Mouse (Mus musculus) megakaryocyte, embryonic 14.5 days (primary cell): Measurements from ENCODE around the gene Srp54c. TPM values are rescaled to one million over a fixed set of nuclear protein-coding genes. Genes with fewer than 3 reads are reported as not detected.
A peak's percentile ranks its signal among the peaks of the same experiment; 100 is the strongest.
"Not testable (repeated sequence)": the region's sequence is repeated elsewhere in the genome, so short reads cannot be mapped to it uniquely, and the experiment has no call there.

Experiments
- H3K27me3 ChIP-seq: replicated peaks from 2 replicates; pipeline ENCODE3; 2012; ENCODE audit warnings: inconsistent platforms
- H3K36me3 ChIP-seq: replicated peaks from 2 replicates; pipeline ENCODE3; 2012; ENCODE audit warnings: low read length, inconsistent platforms, mixed read lengths
- H3K4me1 ChIP-seq: 2 replicates; pipeline ENCODE4 v1.6.1; 2012; ENCODE audit warnings: inconsistent platforms
- H3K4me3 ChIP-seq: replicated peaks from 2 replicates; pipeline ENCODE3; 2012; ENCODE audit warnings: moderate library complexity, mild to moderate bottlenecking, inconsistent platforms
- H3K9me3 ChIP-seq: 2 replicates; pipeline ENCODE4 v1.6.1; 2012; ENCODE audit warnings: inconsistent platforms
- FLI1 ChIP-seq: IDR thresholded peaks from 2 replicates; pipeline ENCODE4 v1.6.1; 2012; ENCODE audit warnings: low read length, inconsistent platforms, mixed read lengths
- GATA1 ChIP-seq: IDR thresholded peaks from 3 replicates; pipeline ENCODE4 v1.6.1; 2012; ENCODE audit warnings: mixed read lengths, low read length, inconsistent platforms, borderline replicate concordance
- polyA plus RNA-seq: library from polyadenylated mRNA; stranded (reverse); fragments of >175 nt; gene quantifications from 2 replicates; pipeline ENCODE4 v1.2.3, GENCODE M21; 2012; ENCODE audit warnings: low replicate concordance; ENCODE audit not compliant: insufficient read depth

The Srp54c gene
- 1.3 and 1.5 TPM in 2 replicates for polyA plus RNA-seq

DNA sequence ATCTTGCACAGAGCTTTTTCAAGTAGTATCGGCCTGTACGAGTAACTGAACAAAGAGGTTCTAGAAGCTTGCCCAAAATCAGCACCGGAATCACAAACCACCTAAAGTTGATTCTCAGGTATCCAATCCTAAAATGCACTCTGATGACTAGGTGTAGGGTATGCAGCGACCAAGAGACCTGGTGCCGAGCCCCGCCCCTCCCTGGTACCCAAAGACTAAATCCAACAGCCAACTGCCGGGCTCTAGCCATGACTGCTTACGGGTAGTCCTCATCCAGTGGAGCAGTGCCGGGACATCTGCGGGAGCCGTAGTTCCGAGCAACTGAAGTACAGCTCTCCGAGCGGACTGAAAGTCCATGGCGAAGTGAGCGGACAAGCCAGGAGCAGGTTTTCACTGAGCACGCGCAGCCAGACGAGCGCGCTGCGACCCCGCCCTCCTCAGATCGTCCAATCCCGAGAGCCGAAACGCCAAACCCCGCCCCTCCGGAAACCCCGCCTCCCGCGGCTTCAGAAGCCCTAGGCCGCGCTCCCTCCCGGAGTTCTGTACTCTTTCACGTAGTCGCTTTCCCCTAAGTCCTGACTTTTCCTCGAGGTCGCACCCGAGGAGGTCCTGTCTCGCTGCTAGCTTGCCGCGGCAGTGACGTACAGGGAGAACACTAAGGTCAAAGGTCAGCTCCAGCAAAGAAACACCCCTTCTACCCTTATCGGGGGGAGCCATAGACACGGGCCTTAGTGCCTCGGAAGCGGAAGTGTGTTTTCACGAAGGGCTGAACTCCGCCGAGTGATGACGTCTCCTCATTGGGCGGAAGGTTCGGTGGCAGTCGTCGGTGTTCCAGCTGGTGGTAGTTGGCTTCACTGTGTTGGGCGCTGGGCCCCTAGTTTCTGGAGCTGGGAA is at the start of gene Srp54c:
Gene Srp54c, plus strand, starts transcription at position 543 of the 894 bp plus-strand sequence.
- H3K36me3 ChIP-seq, H3K4me1 ChIP-seq, H3K9me3 ChIP-seq, H3K27me3 ChIP-seq: not testable (repeated sequence)
- peak within 1 kb of the TSS; percentile 90 for H3K4me3 ChIP-seq

DNA sequence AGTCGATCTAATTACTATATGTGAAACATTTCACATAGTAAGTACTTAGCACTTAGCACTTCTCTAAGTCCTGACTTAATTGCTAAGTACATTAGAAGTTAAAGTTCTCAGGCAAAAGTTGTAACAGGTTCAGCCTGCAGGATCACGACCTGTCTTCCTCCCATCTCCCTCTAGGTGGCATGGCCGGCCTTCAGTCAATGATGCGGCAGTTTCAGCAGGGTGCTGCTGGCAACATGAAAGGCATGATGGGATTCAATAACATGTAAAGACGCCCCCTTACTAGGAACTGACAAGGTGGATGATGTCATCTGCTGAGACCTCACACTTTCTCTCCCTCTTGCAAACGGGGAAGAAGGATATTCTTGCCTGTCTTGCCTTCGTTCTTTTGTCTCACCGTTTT is 42.3 kb upstream of the Srp54c start:
- not testable (repeated sequence) for H3K36me3 ChIP-seq, H3K9me3 ChIP-seq, H3K27me3 ChIP-seq, H3K4me1 ChIP-seq, H3K4me3 ChIP-seq

DNA sequence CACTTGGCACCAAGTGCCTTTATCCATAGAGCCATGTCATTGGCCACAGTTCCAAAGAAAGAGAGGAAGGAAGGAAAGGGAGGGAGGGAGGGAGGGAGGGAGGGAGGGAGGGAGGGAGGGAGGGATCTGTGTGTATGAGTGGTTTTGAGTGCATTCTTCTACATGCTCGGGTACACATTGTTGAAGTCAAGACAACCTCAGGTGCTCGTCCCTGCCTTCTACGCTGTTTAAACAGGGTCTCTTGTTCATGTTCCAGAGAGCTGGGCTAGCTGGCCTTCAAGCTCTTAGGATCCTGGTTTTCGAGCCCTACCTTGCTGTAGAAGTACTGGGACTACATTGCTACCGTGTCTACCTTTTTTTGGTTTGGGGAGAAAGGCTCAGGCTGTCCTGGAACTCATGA is 40.8 kb upstream of the Srp54c start:
- not testable (repeated sequence) for H3K4me1 ChIP-seq, H3K9me3 ChIP-seq, H3K27me3 ChIP-seq, H3K4me3 ChIP-seq, H3K36me3 ChIP-seq

DNA sequence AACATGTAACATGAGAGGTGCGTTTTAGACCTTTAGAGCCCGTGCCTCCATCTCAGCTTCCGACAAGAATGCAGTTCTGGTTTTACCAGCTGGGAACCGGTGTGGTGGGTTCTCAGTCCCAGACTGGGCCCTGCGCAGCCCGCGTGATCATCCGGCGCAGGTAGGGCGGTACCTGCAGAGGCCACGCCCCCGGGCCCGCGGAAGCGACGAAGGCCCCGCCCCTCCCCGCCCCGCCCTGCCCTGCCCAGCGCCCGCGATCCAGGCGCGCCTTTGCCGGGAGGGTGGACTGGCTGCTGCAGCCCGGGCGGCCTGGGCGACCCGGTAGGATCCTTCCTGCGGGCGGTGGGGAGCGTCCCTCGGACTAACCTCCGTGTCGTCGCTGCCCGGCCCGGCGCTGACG is 30.7 kb upstream of the Srp54c start, which contains the start of gene 1700047I17Rik2:
Gene 1700047I17Rik2, plus strand, starts transcription at position 287 of the 400 bp plus-strand sequence.
- H3K4me3 ChIP-seq, H3K9me3 ChIP-seq, H3K27me3 ChIP-seq, H3K4me1 ChIP-seq, H3K36me3 ChIP-seq: not testable (repeated sequence)

DNA sequence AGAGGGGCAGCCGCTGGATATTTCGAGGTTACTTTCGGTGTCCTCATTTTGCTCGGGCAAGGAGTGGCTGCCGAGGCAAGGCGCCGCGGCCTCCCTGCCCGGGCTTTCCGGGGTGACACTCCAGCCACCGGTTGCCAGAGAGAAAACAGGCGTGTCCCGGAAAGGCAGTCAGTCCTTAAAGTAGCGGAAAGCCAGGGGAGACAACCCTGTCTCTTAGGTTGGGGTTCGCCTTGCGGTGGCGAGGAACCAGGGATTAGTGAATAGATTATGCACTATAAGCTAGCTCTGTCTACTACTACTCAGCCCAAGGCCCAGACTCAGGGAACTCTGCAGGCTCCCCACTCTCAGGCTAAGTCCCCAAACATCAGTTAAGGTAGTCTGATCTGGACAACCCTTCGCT is 30.2 kb upstream of the Srp54c start:
- not testable (repeated sequence) for H3K9me3 ChIP-seq, H3K27me3 ChIP-seq, H3K36me3 ChIP-seq, H3K4me1 ChIP-seq, H3K4me3 ChIP-seq

DNA sequence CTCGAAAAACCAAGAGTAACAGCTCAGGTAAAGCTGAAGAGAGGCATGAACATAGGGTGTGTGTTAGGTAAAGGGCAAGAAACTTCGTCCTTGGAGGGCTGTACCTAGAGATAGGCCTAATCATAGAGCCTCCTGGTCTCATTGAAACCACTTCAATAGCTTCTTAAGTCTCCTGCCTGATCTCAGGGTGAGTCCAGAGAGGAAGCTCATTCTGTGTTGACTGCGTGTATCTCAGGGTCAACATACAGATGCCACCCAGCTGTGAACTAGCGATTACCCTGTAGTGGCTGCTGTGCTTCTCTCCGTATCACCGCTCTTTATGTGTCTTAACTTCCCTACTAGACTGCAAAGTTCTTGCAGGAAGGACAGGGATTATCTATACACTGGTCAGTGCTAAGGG is 17.0 kb upstream of the Srp54c start:
- H3K9me3 ChIP-seq, H3K36me3 ChIP-seq, H3K4me3 ChIP-seq, H3K27me3 ChIP-seq, H3K4me1 ChIP-seq: not testable (repeated sequence)

DNA sequence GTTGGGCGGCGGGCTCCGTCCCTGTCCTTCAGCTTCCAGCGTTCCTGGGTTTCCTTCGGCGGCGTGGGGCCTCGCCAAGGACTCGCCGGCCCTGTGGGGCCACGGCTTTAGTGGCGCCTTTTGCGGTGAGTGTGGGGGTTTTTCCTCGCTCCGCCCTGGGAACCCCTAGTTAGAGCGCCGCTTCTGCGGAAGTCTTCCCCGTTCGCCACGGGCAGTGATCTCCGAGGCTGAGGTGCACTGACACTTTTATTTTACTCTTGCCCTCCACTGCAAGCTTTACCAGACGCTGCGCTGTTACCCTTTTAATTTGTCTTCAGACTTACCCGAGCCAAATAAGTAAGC is 523 bp downstream of the Srp54c start:
- not testable (repeated sequence) for H3K36me3 ChIP-seq, H3K9me3 ChIP-seq, H3K27me3 ChIP-seq, H3K4me1 ChIP-seq
- peak overlapping the region; percentile 90 for H3K4me3 ChIP-seq

DNA sequence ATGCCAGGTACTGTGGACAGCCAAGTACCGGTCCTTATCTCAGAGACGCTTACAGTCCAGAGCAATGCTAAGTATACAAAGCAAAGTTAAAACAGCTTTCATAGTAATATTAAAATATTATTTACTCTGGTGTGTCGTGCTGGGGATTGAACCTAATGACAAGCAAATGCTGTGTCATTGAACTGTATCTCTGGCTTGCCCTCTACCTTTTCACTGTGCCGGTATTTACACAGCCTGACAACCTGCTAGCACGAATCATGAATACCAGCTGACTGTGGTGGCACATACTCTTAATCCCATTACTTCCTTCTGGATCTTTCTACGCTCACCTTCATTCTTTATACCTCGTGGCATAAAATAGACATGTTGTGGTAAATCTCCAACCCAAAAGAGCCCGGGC is 12.3 kb downstream of the Srp54c start:
- not testable (repeated sequence) for H3K9me3 ChIP-seq, H3K27me3 ChIP-seq, H3K4me1 ChIP-seq, H3K36me3 ChIP-seq, H3K4me3 ChIP-seq

DNA sequence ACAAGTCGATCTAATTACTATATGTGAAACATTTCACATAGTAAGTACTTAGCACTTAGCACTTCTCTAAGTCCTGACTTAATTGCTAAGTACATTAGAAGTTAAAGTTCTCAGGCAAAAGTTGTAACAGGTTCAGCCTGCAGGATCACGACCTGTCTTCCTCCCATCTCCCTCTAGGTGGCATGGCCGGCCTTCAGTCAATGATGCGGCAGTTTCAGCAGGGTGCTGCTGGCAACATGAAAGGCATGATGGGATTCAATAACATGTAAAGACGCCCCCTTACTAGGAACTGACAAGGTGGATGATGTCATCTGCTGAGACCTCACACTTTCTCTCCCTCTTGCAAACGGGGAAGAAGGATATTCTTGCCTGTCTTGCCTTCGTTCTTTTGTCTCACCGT is 32.0 kb downstream of the Srp54c start:
- H3K4me3 ChIP-seq, H3K9me3 ChIP-seq, H3K4me1 ChIP-seq, H3K27me3 ChIP-seq: not testable (repeated sequence)
- H3K36me3 ChIP-seq: peaks cover 14% of the 10 kb centered on the region

DNA sequence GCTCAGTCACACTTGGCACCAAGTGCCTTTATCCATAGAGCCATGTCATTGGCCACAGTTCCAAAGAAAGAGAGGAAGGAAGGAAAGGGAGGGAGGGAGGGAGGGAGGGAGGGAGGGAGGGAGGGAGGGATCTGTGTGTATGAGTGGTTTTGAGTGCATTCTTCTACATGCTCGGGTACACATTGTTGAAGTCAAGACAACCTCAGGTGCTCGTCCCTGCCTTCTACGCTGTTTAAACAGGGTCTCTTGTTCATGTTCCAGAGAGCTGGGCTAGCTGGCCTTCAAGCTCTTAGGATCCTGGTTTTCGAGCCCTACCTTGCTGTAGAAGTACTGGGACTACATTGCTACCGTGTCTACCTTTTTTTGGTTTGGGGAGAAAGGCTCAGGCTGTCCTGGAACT is 33.4 kb downstream of the Srp54c start:
- H3K9me3 ChIP-seq, H3K4me3 ChIP-seq, H3K36me3 ChIP-seq, H3K4me1 ChIP-seq, H3K27me3 ChIP-seq: not testable (repeated sequence)

DNA sequence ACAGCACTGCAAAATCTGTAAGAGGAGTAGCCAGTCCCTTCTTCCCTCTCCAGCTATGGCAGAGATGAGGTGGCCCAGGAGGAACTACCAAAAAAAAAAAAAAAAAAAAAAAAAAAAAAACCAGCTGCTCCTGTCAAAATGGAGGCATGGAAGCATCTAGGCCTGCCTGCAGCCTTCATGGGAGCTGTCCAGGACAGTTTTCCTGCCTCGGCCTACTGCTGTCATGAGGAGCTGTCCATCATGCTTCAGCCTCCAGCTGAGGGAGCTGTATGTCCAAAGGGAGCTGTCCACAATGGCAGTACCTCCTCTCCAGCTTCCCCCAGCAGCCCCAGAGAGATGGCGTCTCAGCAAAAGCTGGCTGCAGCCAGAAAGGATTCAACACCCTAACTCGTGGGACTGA is 42.3 kb downstream of the Srp54c start:
- Histone ChIP-seq H3K4me3 (no peak overlapping the region), H3K27me3 (no peaks in the 10 kb centered on the region), H3K36me3 (peaks cover 5% of the 10 kb centered on the region), H3K4me1 (no peaks in the 10 kb centered on the region), H3K9me3 (no peaks in the 10 kb centered on the region)
- TF ChIP-seq GATA1 (no peak), FLI1 (no peak)

DNA sequence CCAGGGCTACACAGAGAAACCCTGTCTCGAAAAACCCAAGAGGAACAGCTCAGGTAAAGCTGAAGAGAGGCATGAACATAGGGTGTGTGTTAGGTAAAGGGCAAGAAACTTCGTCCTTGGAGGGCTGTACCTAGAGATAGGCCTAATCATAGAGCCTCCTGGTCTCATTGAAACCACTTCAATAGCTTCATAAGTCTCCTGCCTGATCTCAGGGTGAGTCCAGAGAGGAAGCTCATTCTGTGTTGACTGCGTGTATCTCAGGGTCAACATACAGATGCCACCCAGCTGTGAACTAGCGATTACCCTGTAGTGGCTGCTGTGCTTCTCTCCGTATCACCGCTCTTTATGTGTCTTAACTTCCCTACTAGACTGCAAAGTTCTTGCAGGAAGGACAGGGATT is 47.6 kb downstream of the Srp54c start:
- not testable (repeated sequence) for H3K4me1 ChIP-seq

More for the DNA sequence above, 47.6 kb downstream of the Srp54c start:
- H3K9me3 ChIP-seq, H3K4me3 ChIP-seq, H3K27me3 ChIP-seq, H3K36me3 ChIP-seq: not testable (repeated sequence)
